Mouse (Mus musculus) v-Abl transformed pro-B cells (cell line): ENCODE data around the gene Gm20795.
"Not testable (repeated sequence)": the region's sequence is repeated elsewhere in the genome, so short reads cannot be mapped to it uniquely, and the experiment has no call there.

Experiments used
- in situ Hi-C, 2 experiments: fragments of 400-800 bp; cut with MboI; formaldehyde crosslinking; loops; one replicate each; pipeline ENCODE4 v1.15.1; 2025; ENCODE audit not compliant: unreplicated experiment in 2 of 2

Gene Gm20795

DNA sequence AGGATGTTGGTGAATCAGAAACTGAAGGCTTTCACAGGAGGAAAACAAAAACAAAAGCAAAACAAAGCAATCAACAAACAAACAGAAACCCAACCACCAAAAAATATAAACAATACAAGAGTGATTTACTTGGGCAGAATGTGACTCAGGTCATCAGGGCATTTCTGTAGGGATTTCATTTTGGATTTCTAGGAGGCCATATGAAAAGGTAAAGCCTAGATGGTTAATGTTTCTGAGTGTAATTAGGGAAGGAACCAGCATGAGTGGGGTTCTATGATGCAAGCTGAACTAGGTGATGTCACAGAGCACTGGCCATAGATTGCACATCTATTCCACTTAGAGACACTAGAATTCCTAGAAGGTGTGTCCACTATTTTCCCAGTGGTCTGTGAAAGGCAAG is at the start of gene Gm20795:
Gene Gm20795 (plus strand): TSS at position 301 of the 400 bp plus-strand sequence.
- in situ Hi-C loops: not testable (repeated sequence)

DNA sequence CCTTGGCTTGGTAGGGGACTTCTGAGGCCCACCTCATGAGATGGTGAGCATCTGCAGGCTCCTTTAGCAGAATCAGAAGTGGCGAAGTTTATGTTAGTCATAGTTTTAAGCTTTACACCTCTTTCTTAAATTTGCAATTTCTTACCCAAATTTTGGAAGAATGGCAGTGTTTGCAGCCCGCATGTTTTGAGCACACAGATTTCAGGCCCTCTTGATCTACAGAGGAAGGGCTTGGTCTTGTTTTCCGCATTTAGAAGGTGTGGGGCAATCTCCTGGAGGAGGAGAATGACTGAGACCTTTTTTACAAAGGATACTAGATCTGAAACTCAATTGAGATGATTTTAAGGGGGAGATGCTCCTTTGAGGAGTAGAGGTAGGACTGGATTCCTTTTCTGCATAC is 29.0 kb upstream of the Gm20795 start, which contains the start of gene Gm21797:
Gene Gm21797 (minus strand): TSS at position 101 of the 400 bp plus-strand sequence.
- in situ Hi-C loops: not testable (repeated sequence)
